Mouse (Mus musculus) liver, embryonic 11.5 days (tissue): ENCODE data around the gene Tfg. TPM values are rescaled to one million over a fixed set of nuclear protein-coding genes. Genes with fewer than 3 reads are reported as not detected.

Experiments used
- ATAC-seq: fragments of 200-750 bp; cut with Nextera tagmentation; replicated peaks from 2 replicates; pipeline ENCODE4 v1.8.0; 2017; ENCODE audit warnings: moderate number of reproducible peaks, mild to moderate bottlenecking, moderate TSS enrichment, moderate library complexity; ENCODE audit not compliant: low FRiP score
- DNase-seq: peaks from one replicate; pipeline ENCODE4 v3.0.0-alpha.2; 2017; ENCODE audit warnings: low spot score
- H3K27ac ChIP-seq: fragments of 300-500 bp; sonication (generic); 2 replicates; pipeline ENCODE4 v1.5.1; 2014; ENCODE audit warnings: mild to moderate bottlenecking, low read depth, low read length, control low read depth
- H3K27me3 ChIP-seq: fragments of 300-500 bp; sonication (generic); replicated peaks from 2 replicates; pipeline ENCODE4 v1.6.1; 2014; ENCODE audit warnings: low read length, mixed read lengths; ENCODE audit not compliant: control insufficient read depth, insufficient read depth
- H3K36me3 ChIP-seq: fragments of 300-500 bp; sonication (generic); 2 replicates; pipeline ENCODE4 v1.6.1; 2014; ENCODE audit warnings: mild to moderate bottlenecking, low read length, moderate library complexity, mixed read lengths; ENCODE audit not compliant: control insufficient read depth, insufficient read depth
- H3K4me1 ChIP-seq: fragments of 300-500 bp; sonication (generic); replicated peaks from 2 replicates; pipeline ENCODE4 v1.6.1; 2014; ENCODE audit warnings: low read length, mixed read lengths; ENCODE audit not compliant: control insufficient read depth, insufficient read depth
- H3K4me2 ChIP-seq: fragments of 300-500 bp; sonication (generic); 2 replicates; pipeline ENCODE4 v1.6.1; 2014; ENCODE audit warnings: mild to moderate bottlenecking, control low read depth, moderate library complexity
- H3K4me3 ChIP-seq: fragments of 300-500 bp; sonication (generic); 2 replicates; pipeline ENCODE4 v1.5.1; 2014; ENCODE audit warnings: low read depth, low read length, control low read depth
- H3K9ac ChIP-seq: fragments of 300-500 bp; sonication (generic); 2 replicates; pipeline ENCODE4 v1.6.1; 2014; ENCODE audit warnings: low read depth, low read length, control low read depth
- H3K9me3 ChIP-seq: fragments of 300-500 bp; sonication (generic); 2 replicates; pipeline ENCODE4 v1.6.1; 2016; ENCODE audit warnings: low read length, inconsistent platforms, mixed read lengths; ENCODE audit not compliant: control insufficient read depth
- WGBS: fragments of 180-500 bp; shearing (Covaris S2); extraction: QIAGEN DNeasy Blood & Tissue Kit; methylation state at CpG from one replicate; pipeline ENCODE4 v1.1.7; 2014; 5-methylcytosine and 5-hydroxymethylcytosine counted together
- polyA plus RNA-seq: library from polyadenylated mRNA; unstranded; fragments of >200 nt; fragmentation: Nextera tagmentation; extraction: Ambion mirVana; gene quantifications from 2 replicates; pipeline ENCODE4 v1.2.1, GENCODE M21; 2014

Tfg gene
- polyA plus RNA-seq, 1 experiment from 2014 or later = 143 TPM

- WGBS = 74% methylated on average over 5 of the region's 5 CpGs
- Histone ChIP-seq H3K9me3 (no peaks in the 10 kb centered on the region), H3K4me3 (no peak overlapping the region), H3K4me1 (no peaks in the 10 kb centered on the region), H3K36me3 (no peaks in the 10 kb centered on the region), H3K4me2 (no peak overlapping the region), H3K27me3 (no peaks in the 10 kb centered on the region), H3K9ac (no peak overlapping the region), H3K27ac (no peak overlapping the region)
- DNase-seq (no peak), ATAC-seq (no peak)
Measured at GRCm38 (mm10) chr16:56669520-56669919, 47.7 kb downstream of the Tfg start.

- no peaks in the 10 kb centered on the region for H3K4me1 ChIP-seq
- H3K4me3 ChIP-seq = no peak overlapping the region
- no peak overlapping the region for H3K4me2 ChIP-seq
- ATAC-seq (no peak), DNase-seq (no peak)
- no peaks in the 10 kb centered on the region for H3K9me3 ChIP-seq
- no peaks in the 10 kb centered on the region for H3K36me3 ChIP-seq
- H3K27me3 ChIP-seq = no peaks in the 10 kb centered on the region
- no peak overlapping the region for H3K9ac ChIP-seq
- H3K27ac ChIP-seq = no peak overlapping the region
Measured at GRCm38 (mm10) chr16:56658866-56659265, 58.4 kb downstream of the Tfg start.

- Histone ChIP-seq H3K27ac (no peak overlapping the region), H3K36me3 (no peaks in the 10 kb centered on the region), H3K27me3 (no peaks in the 10 kb centered on the region), H3K9me3 (no peaks in the 10 kb centered on the region), H3K4me3 (no peak overlapping the region), H3K9ac (no peak overlapping the region), H3K4me1 (no peaks in the 10 kb centered on the region), H3K4me2 (no peak overlapping the region)
- DNase-seq = no peak
- 86% methylated on average over 12 of the region's 12 CpGs for WGBS
- ATAC-seq = no peak
Measured at GRCm38 (mm10) chr16:56655193-56655910, 61.9 kb downstream of the Tfg start.

DNA sequence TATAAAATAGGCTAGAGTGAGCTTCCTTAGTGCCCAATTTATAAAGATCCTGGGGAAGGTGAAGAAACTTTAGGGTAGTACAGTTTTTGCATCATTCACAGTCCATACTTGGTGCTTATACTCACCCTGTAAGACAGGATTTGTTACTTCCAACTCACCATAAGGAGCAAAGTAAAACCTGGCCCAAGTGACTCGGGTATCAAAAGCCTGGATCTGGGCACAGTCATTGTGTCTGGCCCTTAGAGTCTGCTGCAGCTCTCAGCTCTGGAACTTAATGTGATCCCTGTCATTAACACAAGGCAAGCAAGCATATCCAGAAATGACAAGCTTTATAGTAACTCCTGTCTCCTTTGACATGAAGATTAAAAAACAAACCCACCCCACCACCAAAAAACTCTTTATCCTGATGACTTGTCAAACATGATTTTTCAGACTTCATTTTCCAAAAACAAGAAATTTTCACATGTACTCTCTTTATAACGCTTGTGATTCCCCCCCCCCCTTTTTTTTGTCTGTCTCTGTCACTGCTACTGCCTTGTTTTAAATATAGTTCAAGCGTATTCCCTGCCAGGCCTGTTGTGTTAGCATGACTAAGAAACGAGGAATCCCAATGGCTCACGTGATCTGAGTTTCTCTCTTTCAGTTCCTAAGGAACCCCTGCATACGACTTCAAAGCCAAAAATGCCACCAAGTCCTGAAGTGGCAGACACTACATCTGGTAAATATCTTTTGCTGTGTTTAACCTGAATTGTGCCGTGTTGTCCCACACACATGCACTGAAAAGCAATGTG, 70.7 kb downstream of the Tfg start:
- Histone ChIP-seq H3K36me3 (no peaks in the 10 kb centered on the region), H3K27me3 (no peaks in the 10 kb centered on the region), H3K4me3 (no peak overlapping the region), H3K27ac (no peak overlapping the region), H3K4me1 (no peaks in the 10 kb centered on the region), H3K4me2 (no peak overlapping the region), H3K9me3 (no peaks in the 10 kb centered on the region), H3K9ac (no peak overlapping the region)
- no peak for ATAC-seq
- WGBS = 64% methylated on average over 7 of the region's 7 CpGs
- no peak for DNase-seq

DNA sequence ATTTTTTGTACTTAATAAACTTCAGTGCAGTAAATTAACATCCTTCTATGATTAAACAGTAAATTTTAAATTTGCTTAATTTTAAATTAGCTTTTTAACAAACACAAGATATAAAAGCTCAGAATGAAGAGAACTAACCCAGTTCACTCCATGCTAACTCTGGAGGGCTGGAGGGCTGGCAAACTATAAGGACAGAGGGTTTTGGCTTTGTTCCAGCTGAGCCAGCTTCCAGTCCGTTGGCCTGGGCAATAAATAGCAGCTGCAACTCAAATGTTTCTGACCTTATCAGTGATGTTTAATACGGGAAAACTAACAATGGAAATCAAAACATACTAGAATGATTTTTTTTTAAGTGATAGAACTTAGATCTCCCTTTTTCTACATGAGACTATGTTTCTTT, 72.0 kb downstream of the Tfg start:
- Histone ChIP-seq H3K27me3 (no peaks in the 10 kb centered on the region), H3K4me3 (no peak overlapping the region), H3K4me1 (no peaks in the 10 kb centered on the region), H3K27ac (no peak overlapping the region), H3K9me3 (no peaks in the 10 kb centered on the region), H3K36me3 (no peaks in the 10 kb centered on the region), H3K4me2 (no peak overlapping the region), H3K9ac (no peak overlapping the region)
- no peak for DNase-seq
- 39% methylated on average over 2 of the region's 2 CpGs for WGBS
- ATAC-seq = no peak

Other genes starting within 250 kb of the Tfg start
- gene Abi3bp, start 239.6 kb downstream of the Tfg start, polyA plus RNA-seq = 0.38 and 0.44 TPM in 2 replicates
- not detected in 2 replicates for gene Adgrg7, start 78.4 kb upstream of the Tfg start, polyA plus RNA-seq
- 5.8 and 6.5 TPM in 2 replicates for gene Tmem45a, start 168.7 kb upstream of the Tfg start, polyA plus RNA-seq
- gene Lnp1, start 210.6 kb upstream of the Tfg start, polyA plus RNA-seq = not detected in 2 replicates